Mouse (Mus musculus): ENCODE results near the gene Odf2l.

The Odf2l gene

DNA sequence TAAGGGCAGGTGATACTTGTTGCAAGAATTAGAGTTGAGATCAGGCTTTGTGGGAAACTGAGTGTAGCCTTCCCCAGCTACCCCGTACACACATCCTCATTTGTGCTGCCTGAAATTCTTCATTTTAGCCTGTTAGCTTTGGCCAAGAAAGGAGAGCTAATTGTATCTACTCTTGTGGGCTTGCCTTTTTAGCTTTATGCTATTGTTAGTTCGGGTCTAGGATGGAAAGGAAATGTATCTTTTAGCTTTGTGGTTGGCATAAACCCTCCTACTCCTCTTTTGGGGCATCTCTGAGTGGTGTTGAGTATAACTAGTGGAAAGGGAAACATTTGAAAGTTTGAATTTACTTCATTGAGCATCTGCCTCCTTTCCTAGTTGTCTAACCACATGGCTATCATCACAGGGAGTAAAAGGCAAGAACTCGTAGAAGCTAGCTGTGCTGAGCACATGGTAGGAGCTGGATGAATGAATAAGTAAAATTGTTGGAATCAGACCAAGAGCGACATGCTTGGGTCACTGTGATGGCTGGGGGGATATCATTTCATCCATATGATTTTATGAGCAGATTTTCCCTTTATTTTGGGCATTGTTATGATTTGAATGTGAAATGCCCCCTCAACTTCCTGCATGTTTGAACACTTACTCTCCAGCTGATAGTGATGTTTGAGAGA, 53.1 kb downstream of the Odf2l start:
- in situ Hi-C loops (cut with MboI; ENCODE audit: low pct_unique_long_range_greater_than_20kb in 1 of 2, low sequenced_read_pairs in 2 of 2, unreplicated experiment in 1 of 2), result no loop called here

DNA sequence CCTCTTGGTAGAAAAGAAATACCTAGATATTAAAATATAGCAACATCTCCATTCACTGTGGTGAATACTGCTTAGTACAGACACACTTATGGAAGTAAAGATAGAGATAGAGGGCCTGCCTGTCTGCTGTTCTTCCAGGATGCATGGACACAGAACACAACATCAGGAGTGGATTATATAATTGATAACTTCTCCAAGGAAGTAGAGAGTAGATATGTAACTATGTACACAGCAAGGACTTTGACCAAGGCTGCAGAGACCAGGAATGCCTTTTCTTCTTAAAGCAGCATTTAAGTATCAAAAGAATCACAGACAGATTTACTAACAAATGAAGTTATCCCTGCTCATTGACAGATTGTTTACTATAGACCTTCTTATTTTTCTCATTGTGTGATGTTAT, 66.3 kb downstream of the Odf2l start:
- in situ Hi-C loops (cut with MboI; ENCODE audit: low pct_unique_long_range_greater_than_20kb in 1 of 2, low sequenced_read_pairs in 2 of 2, unreplicated experiment in 1 of 2), result no loop called here

DNA sequence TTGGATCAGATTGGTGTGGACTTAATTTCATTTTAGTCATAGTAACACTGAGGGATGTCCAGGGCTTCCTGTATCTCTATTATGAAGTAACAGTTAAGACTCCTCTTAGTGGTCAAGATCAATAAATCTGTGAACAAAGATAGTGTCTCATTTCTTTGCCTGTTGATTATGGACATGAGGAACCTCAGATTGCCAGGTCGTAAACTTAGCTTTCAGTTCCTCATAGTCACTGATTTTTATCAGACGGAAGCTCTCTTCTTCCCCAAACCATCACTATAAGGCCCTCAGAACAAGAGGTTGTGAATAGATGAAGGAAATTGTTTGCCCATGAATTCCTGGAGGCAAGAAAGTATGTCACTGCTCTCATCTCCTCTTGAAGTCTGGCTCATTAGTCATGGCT, 73.6 kb downstream of the Odf2l start:
- in situ Hi-C loops (cut with MboI; ENCODE audit: low pct_unique_long_range_greater_than_20kb in 1 of 2, low sequenced_read_pairs in 2 of 2, unreplicated experiment in 1 of 2), result no loop called here

DNA sequence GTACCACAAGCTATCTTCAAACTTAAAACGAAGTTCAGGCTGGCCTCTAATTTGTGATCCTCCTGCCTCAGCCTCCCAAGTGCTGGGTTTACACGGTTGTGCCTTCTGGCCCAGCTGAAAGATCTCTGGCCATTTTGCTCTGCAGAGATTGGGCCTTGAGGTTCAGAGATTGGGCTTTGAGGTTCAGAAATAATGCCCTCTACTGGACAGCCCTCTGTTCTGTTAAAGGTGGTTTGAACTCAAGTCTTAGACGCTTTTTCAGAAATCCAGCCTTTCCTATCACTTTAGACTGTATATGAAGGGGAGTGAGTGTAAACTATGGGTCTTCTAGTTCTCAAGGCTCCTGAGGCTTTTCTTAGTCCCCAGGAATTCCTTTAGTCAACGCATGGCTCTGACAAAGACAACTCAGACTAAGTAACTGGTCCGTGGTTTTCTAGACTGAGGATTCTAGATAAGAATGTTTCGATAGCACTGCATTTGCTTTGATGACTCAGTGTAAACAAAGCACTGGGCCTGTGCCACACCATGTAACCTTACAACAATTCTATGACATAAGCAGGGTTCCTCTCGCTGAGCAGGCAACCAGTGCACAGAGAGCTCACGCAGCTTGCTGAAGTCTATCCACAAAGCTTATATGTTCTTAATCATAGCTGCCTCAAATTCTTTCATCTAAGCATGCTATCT, 77.0 kb downstream of the Odf2l start:
- in situ Hi-C loops (cut with MboI; ENCODE audit: low pct_unique_long_range_greater_than_20kb in 1 of 2, low sequenced_read_pairs in 2 of 2, unreplicated experiment in 1 of 2), result no loop called here

DNA sequence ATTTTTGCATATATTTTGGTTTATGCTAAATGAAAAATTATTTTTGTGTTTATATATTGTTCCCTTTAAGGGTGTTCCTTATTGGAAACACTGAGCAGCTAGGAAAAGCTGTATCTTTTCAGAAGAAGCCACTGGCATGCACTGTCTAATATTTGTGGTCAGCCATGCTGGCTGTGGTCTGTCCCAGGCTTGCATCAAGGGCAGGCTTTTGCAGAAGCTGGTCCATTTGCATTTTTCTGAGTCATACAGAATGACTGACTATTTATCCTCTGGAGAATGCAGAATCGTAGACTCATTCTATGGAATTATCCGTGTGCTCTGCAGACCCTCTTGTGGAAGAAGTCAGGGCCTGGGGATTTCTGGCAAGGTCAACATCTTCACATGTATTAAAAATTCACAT, 79.7 kb downstream of the Odf2l start:
- in situ Hi-C loops (cut with MboI; ENCODE audit: low pct_unique_long_range_greater_than_20kb in 1 of 2, low sequenced_read_pairs in 2 of 2, unreplicated experiment in 1 of 2), result no loop called here
